ENCODE assay signal across 28 mouse cellular contexts in the genomic region with DNA sequence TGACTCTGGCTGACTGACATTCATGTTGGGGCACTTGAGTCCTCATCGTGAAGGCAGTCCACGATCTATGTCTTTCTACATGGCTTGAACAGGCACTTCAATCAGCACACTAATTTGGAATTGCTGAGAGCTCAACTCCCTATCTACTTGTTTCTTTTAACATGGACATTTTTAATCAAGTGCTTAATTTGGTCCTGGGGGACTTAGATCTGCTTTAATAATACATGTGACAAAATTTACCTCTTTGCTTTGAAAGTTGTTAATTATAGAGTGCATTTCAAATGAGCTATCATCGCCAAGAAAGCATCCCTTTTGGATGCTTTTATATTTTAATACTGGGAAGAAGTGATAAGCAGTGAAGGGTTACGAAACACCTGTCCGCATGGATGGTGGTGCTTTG.
"Had no signal": no experiment of that assay in that cellular context is flagged by ENCODE, and none has a peak within 500 bp of the region (broad histone marks: within the 10 kb centered on the region; RNA-seq: fewer than 3 reads in every experiment).

No protein-coding gene starts in this region.

- H3K4me2 ChIP-seq: embryonic facial prominence, embryonic 12.5 days; embryonic facial prominence, embryonic 13.5 days; embryonic facial prominence, embryonic 15.5 days; forebrain, embryonic 12.5 days; forebrain, embryonic 13.5 days; forebrain, embryonic 15.5 days had no signal

- H3K27ac ChIP-seq: embryonic facial prominence, embryonic 10.5 days; embryonic facial prominence, embryonic 12.5 days; embryonic facial prominence, embryonic 13.5 days; embryonic facial prominence, embryonic 15.5 days; forebrain, embryonic 10.5 days; forebrain, embryonic 12.5 days; forebrain, embryonic 13.5 days; forebrain, embryonic 15.5 days; gastrocnemius, adult 2 months; heart, adult 2 months had no signal

- H3K4me3 ChIP-seq: embryonic facial prominence, embryonic 10.5 days; embryonic facial prominence, embryonic 12.5 days; embryonic facial prominence, embryonic 13.5 days; embryonic facial prominence, embryonic 15.5 days; erythroblast, embryonic 14.5 days; forebrain, embryonic 10.5 days; forebrain, embryonic 12.5 days; forebrain, embryonic 13.5 days; forebrain, embryonic 15.5 days; gastrocnemius, adult 2 months; heart, adult 2 months had no signal

- H3K27me3 ChIP-seq: embryonic facial prominence, embryonic 12.5 days; embryonic facial prominence, embryonic 13.5 days; embryonic facial prominence, embryonic 15.5 days; forebrain, embryonic 12.5 days; forebrain, embryonic 13.5 days; forebrain, embryonic 15.5 days had no signal

- H3K9me3 ChIP-seq: embryonic facial prominence, embryonic 10.5 days; embryonic facial prominence, embryonic 12.5 days; embryonic facial prominence, embryonic 13.5 days; embryonic facial prominence, embryonic 15.5 days; forebrain, embryonic 10.5 days; forebrain, embryonic 12.5 days; forebrain, embryonic 15.5 days had no signal

- ATAC-seq: forebrain, embryonic 13.5 days; forebrain, embryonic 14.5 days; forebrain, embryonic 15.5 days; forebrain, embryonic 16.5 days; forebrain, postnatal 0 days had no signal

- DNase-seq: cerebellum, adult 2 months; cerebellum, adult 8-10 months; cerebellum, adult 9-10 months; cerebellum, adult 9-11 months; cerebellum, postnatal 10 days; cerebellum, postnatal 14 days; cerebellum, postnatal 25 days; cerebellum, postnatal 36 days; embryo, embryonic 11 days; forebrain, postnatal 0 days; gastrocnemius, adult 2 months; gastrocnemius, postnatal 10 days; gastrocnemius, postnatal 14 days; gastrocnemius, postnatal 25 days; gastrocnemius, postnatal 36 days; heart, adult 18-20 months; heart, adult 2 months had no signal

- H3K36me3 ChIP-seq: embryonic facial prominence, embryonic 10.5 days; embryonic facial prominence, embryonic 12.5 days; embryonic facial prominence, embryonic 13.5 days; embryonic facial prominence, embryonic 15.5 days; forebrain, embryonic 10.5 days; forebrain, embryonic 12.5 days; forebrain, embryonic 15.5 days had no signal

- H3K9ac ChIP-seq: embryonic facial prominence, embryonic 12.5 days; embryonic facial prominence, embryonic 13.5 days; embryonic facial prominence, embryonic 15.5 days; forebrain, embryonic 12.5 days; forebrain, embryonic 13.5 days; forebrain, embryonic 15.5 days; forebrain, postnatal 0 days had no signal

- H3K4me1 ChIP-seq: embryonic facial prominence, embryonic 10.5 days; embryonic facial prominence, embryonic 12.5 days; embryonic facial prominence, embryonic 13.5 days; embryonic facial prominence, embryonic 15.5 days; forebrain, embryonic 10.5 days; forebrain, embryonic 12.5 days; forebrain, embryonic 13.5 days; forebrain, embryonic 15.5 days had no signal
